Mouse (Mus musculus) colon, adult 2 months (tissue): ENCODE results near the gene Neu3. TPM values are rescaled to one million over a fixed set of nuclear protein-coding genes. Genes with fewer than 3 reads are reported as not detected.

Source experiments
- polyA plus RNA-seq: library from polyadenylated mRNA; depleted of rRNA; stranded (reverse); fragments of >200 nt; gene quantifications from 2 replicates; pipeline ENCODE4 v1.2.3, GENCODE M21; 2012; rRNA removed

The Neu3 gene
- polyA plus RNA-seq: 2.8 and 3.0 TPM in 2 replicates

GRCm38 (mm10) chr7:99828083-99828570 lies at the start of gene Neu3:
TSS of gene Neu3 (minus strand) at chr7:99828417.

DNA sequence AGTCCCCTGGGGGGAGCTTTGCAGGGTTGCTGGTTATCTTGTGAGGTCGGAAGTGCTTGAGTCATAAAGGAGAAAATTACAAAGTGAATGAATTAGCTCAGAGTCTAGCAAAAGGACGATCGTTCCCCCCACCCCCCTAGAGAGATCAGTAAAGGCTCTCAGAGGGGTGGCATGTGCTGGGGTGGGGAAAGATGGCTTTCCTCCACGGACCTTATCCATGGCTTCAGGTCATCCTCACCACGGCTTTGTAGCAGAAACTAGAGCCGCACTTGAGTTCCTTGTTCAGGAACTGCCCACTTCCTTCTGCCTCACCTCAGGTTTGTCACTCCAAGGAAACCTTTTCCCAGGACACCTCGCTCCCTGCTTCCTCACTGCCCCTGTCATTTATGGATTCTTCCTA lies 35.1 kb upstream of the Neu3 start, which contains the start of gene Spcs2:
Gene Spcs2, minus strand, starts transcription at position 101 of the 400 bp plus-strand sequence.

GRCm38 (mm10) chr7:99858813-99859585 lies 30.8 kb upstream of the Neu3 start, which contains the start of gene Xrra1:
TSS of gene Xrra1 (plus strand) at chr7:99859116.

DNA sequence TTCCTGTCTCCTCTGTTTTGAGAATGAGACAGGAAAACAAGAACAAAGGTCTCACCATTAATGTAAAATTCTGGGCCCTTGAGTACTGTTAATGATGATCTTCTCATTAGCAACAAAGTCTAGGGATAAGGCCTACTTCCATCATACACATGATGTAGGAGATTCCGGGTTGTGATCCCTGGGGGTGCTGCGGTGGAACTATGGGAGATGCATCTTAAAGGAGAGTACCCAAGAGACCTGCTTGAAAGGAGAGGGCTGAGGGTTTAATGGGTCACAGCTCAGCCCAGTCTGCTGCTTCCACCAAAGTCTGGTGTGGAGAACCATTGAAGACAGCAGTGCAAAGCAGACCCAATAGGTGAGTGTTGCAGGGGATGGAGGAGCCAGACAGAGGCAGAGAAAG lies 65.0 kb downstream of the Neu3 start, which contains the start of gene Olfr521:
Gene Olfr521, plus strand, starts transcription at position 301 of the 400 bp plus-strand sequence.

Other genes starting within 250 kb of the Neu3 start
- 5.4 and 5.7 TPM in 2 replicates for gene Tpbgl, start 201.3 kb downstream of the Neu3 start, polyA plus RNA-seq
- gene Slco2b1, start 117.1 kb downstream of the Neu3 start, polyA plus RNA-seq: 19.0 and 22.0 TPM in 2 replicates
- gene Olfr520, start 98.1 kb downstream of the Neu3 start, polyA plus RNA-seq: not detected in 2 replicates
- not detected in 2 replicates for gene Olfr521, start 64.9 kb downstream of the Neu3 start, polyA plus RNA-seq
- gene Xrra1, start 30.7 kb upstream of the Neu3 start, polyA plus RNA-seq: 0.08 TPM in 1 of 2 replicates, not detected in the other
- 12.8 and 16.5 TPM in 2 replicates for gene Spcs2, start 35.0 kb upstream of the Neu3 start, polyA plus RNA-seq
- gene Rnf169, start 152.0 kb upstream of the Neu3 start, polyA plus RNA-seq: 3.7 and 4.0 TPM in 2 replicates
- gene Chrdl2, start 177.8 kb upstream of the Neu3 start, polyA plus RNA-seq: 2.2 and 4.4 TPM in 2 replicates